Mouse (Mus musculus) embryonic fibroblast, embryonic 13.5 days (primary cell): ENCODE measurements at regions not wholly inside any gene's neighbourhood (a gene's known extent, or its start where the extent isn't known, plus 50 kb on each side); places are given as distances from the start of the nearest gene placed in this dataset.

Source experiments
- CTCF ChIP-seq: IDR thresholded peaks from 2 replicates; pipeline ENCODE4 v1.5.1; 2011; ENCODE audit warnings: mild to moderate bottlenecking, control low read depth, low read length, moderate library complexity, borderline replicate concordance; ENCODE audit not compliant: insufficient read depth
- POLR2A ChIP-seq: IDR thresholded peaks from 2 replicates; pipeline ENCODE4 v1.6.1; 2011; ENCODE audit warnings: low read depth, mild to moderate bottlenecking, control low read depth, low read length, moderate library complexity

DNA sequence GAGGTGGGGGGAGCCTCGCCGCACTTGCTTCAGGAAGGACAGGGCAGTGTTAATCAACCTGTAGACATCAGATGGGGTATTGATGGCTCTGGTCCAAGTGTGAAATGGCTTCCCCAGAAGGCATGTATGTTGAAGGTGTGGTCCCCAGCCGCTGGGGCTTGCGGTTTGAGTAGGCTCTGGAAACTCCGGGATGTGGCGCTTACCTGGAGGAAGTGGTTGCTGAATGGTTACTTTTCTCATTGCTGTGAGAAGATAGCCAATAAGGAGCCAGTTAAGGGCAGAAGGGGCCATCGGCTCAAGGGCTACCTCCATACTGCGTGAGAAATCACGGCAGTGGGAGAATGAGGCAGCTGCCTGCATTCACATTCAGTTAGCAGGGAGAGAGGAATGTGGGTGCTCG lies 181.6 kb upstream of the Agap1 start:
- TF ChIP-seq CTCF (no peak), POLR2A (no peak)
